Mouse (Mus musculus): ENCODE measurements at regions not wholly inside any gene's neighbourhood (a gene's known extent, or its start where the extent isn't known, plus 50 kb on each side); places are given as distances from the start of the nearest gene placed in this dataset.

DNA sequence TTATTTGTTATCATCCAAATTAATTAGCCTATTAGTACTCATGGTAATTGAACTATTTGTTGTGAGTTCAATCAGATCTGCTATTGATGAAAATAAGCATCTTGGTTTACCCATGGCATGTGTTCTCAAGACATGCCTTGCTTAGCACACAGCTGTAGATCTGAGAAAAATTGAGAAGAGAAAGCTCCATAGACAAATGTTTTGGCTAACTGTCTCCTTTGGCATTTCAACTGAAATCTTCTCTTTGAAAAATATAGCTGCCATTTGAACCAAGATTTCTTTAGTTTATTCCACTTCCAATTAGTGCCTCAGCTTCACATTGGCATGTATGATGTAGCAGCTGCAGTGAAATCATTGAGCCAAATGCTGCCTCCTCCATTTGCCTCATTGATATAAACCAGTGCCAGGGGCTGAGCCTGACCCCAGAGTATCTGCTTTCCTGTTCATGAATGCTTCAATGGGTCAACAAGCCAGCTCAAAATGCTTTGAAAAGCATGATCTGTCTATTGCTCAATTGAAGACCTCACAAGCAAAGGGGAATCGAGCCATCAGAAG is 126.1 kb upstream of the Pter start:
- Histone ChIP-seq H3K27ac (replicated peaks; ENCODE audit: low read depth, low read length) (no peak overlapping the region), H3K27me3 (ENCODE audit: control insufficient read depth, insufficient read depth, low read length) (no peaks in the 10 kb centered on the region), H3K4me2 (ENCODE audit: low read depth, severe bottlenecking) (no peak overlapping the region), H3K4me3 (ENCODE audit: low read depth, low read length) (no peak overlapping the region), H3K4me1 (ENCODE audit: control insufficient read depth, insufficient read depth, low read length) (no peaks in the 10 kb centered on the region), H3K36me3 (ENCODE audit: control insufficient read depth, insufficient read depth, low read length) (no peaks in the 10 kb centered on the region), H3K9me3 (ENCODE audit: control insufficient read depth, low read length) (no peaks in the 10 kb centered on the region), H3K9ac (ENCODE audit: low read length) (no peak overlapping the region)
- DNase-seq (ENCODE audit: low spot score): no peak
- no peak for ATAC-seq (ENCODE audit: insufficient number of reproducible peaks, low FRiP score, low TSS enrichment, low read depth)
- 79% methylated on average over 1 of the region's 1 CpGs for WGBS

DNA sequence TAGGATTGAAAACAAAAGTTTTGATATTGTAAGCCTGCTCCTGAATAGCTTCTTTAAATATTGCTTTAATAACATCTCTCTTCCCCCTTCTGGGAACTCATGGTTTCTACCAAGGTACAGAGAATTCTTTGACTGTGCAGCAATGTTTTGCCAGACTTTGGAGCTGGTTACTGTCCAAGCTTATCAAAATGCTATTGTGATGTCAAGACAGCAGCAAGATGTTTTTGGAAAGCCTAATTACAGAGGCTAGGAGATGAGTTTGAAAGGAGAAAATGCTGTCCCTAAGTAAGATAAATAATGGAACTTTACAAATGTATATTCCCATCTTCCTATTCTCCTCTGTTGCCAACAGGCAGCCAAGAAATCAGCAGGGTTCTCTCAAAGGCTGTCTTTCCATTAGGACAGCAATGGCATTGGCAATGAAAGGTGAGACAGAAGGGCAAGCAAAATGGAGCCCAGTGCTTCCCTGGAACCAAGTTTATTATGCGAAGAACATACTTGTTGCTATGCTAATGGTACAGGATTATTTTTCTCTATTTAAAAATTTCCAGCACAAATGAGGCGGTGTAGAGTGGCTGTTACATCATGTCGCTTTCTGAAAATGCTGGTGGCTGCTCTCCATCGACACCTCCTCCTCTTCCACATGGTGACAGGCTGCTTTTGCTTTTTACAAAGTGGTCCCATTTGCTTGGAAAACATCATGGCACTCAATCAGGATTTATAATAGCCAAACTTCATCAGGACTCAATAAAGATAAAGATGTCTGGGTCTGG is 124.5 kb upstream of the Pter start:
- DNase-seq (ENCODE audit: low spot score): no peak
- Histone ChIP-seq H3K27me3 (ENCODE audit: control insufficient read depth, insufficient read depth, low read length) (no peaks in the 10 kb centered on the region), H3K4me2 (ENCODE audit: low read depth, severe bottlenecking) (no peak overlapping the region), H3K27ac (replicated peaks; ENCODE audit: low read depth, low read length) (no peak overlapping the region), H3K4me3 (ENCODE audit: low read depth, low read length) (no peak overlapping the region), H3K36me3 (ENCODE audit: control insufficient read depth, insufficient read depth, low read length) (no peaks in the 10 kb centered on the region), H3K9me3 (ENCODE audit: control insufficient read depth, low read length) (no peaks in the 10 kb centered on the region), H3K9ac (ENCODE audit: low read length) (no peak overlapping the region), H3K4me1 (ENCODE audit: control insufficient read depth, insufficient read depth, low read length) (no peaks in the 10 kb centered on the region)
- WGBS: 93% methylated on average over 4 of the region's 4 CpGs
- no peak for ATAC-seq (ENCODE audit: insufficient number of reproducible peaks, low FRiP score, low TSS enrichment, low read depth)

GRCm38 (mm10) chr2:12802667-12803066 is 121.2 kb upstream of the Pter start:
- H3K9me3 ChIP-seq (ENCODE audit: control insufficient read depth, low read length): no peaks in the 10 kb centered on the region
- WGBS: 49% methylated on average over 1 of the region's 1 CpGs
- no peaks in the 10 kb centered on the region for H3K4me1 ChIP-seq (ENCODE audit: control insufficient read depth, insufficient read depth, low read length)
- ATAC-seq (ENCODE audit: insufficient number of reproducible peaks, low FRiP score, low TSS enrichment, low read depth) (no peak), DNase-seq (ENCODE audit: low spot score) (no peak)
- H3K27me3 ChIP-seq (ENCODE audit: control insufficient read depth, insufficient read depth, low read length): no peaks in the 10 kb centered on the region
- H3K4me2 ChIP-seq (ENCODE audit: low read depth, severe bottlenecking): no peak overlapping the region
- H3K4me3 ChIP-seq (ENCODE audit: low read depth, low read length): no peak overlapping the region
- no peak overlapping the region for H3K27ac ChIP-seq (replicated peaks; ENCODE audit: low read depth, low read length)
- no peaks in the 10 kb centered on the region for H3K36me3 ChIP-seq (ENCODE audit: control insufficient read depth, insufficient read depth, low read length)
- no peak overlapping the region for H3K9ac ChIP-seq (ENCODE audit: low read length)

DNA sequence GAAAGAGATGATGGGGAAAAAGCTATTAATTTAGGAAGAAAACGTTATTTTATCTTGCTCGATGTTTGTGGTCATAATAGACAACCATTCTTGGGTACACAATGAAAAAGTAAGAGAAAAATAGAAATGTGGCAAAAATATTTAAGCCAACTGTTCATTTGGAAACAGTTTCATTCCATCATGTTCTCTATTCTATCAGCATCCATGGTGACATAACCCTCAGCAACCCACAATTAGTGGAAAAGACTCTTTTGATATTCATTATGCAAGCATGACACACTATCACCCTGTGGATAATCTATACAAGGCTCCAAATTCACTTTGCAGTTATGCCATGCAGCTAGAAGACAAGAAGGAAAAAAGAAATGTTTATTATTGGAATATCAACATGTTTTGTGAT is 118.7 kb upstream of the Pter start:
- H3K27ac ChIP-seq (replicated peaks; ENCODE audit: low read depth, low read length): no peak overlapping the region
- no peak for ATAC-seq (ENCODE audit: insufficient number of reproducible peaks, low FRiP score, low TSS enrichment, low read depth)
- H3K4me2 ChIP-seq (ENCODE audit: low read depth, severe bottlenecking): no peak overlapping the region
- WGBS: 79% methylated on average over 2 of the region's 2 CpGs
- H3K36me3 ChIP-seq (ENCODE audit: control insufficient read depth, insufficient read depth, low read length): no peaks in the 10 kb centered on the region
- no peaks in the 10 kb centered on the region for H3K4me1 ChIP-seq (ENCODE audit: control insufficient read depth, insufficient read depth, low read length)
- H3K27me3 ChIP-seq (ENCODE audit: control insufficient read depth, insufficient read depth, low read length): no peaks in the 10 kb centered on the region
- no peak overlapping the region for H3K9ac ChIP-seq (ENCODE audit: low read length)
- no peaks in the 10 kb centered on the region for H3K9me3 ChIP-seq (ENCODE audit: control insufficient read depth, low read length)
- DNase-seq (ENCODE audit: low spot score): no peak
- H3K4me3 ChIP-seq (ENCODE audit: low read depth, low read length): no peak overlapping the region

GRCm38 (mm10) chr2:12808466-12808865 is 115.4 kb upstream of the Pter start:
- Histone ChIP-seq H3K4me2 (ENCODE audit: low read depth, severe bottlenecking) (no peak overlapping the region), H3K9ac (ENCODE audit: low read length) (no peak overlapping the region), H3K4me3 (ENCODE audit: low read depth, low read length) (no peak overlapping the region), H3K27ac (replicated peaks; ENCODE audit: low read depth, low read length) (no peak overlapping the region), H3K9me3 (ENCODE audit: control insufficient read depth, low read length) (no peaks in the 10 kb centered on the region), H3K4me1 (ENCODE audit: control insufficient read depth, insufficient read depth, low read length) (no peaks in the 10 kb centered on the region), H3K27me3 (ENCODE audit: control insufficient read depth, insufficient read depth, low read length) (no peaks in the 10 kb centered on the region), H3K36me3 (ENCODE audit: control insufficient read depth, insufficient read depth, low read length) (no peaks in the 10 kb centered on the region)
- WGBS: 58% methylated on average over 5 of the region's 5 CpGs
- ATAC-seq (ENCODE audit: insufficient number of reproducible peaks, low FRiP score, low TSS enrichment, low read depth): no peak
- no peak for DNase-seq (ENCODE audit: low spot score)

- WGBS: 87% methylated on average over 5 of the region's 5 CpGs
Observed at GRCm38 (mm10) chr2:12815339-12815738, 108.5 kb upstream of the Pter start.

DNA sequence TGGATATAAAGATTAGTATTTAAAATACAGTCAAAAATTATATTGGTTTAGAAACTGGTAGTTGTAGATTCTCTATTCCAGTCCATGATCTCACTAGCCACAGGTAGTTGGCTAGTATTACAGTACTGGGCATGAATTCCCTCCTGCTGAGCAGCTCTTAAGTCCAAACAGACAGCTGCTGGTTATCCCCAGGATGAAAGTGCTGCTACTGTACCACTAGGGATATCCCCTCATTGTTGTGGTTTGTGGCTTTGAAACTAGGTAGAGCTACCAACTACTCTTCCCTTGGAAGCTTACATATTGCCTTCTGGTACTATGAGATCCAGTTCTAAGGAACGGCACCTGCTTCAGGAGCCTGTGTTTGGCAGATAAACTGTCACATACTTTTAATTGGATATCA is 97.9 kb upstream of the Pter start:
- no peak for ATAC-seq (ENCODE audit: insufficient number of reproducible peaks, low FRiP score, low TSS enrichment, low read depth)
- no peaks in the 10 kb centered on the region for H3K27me3 ChIP-seq (ENCODE audit: control insufficient read depth, insufficient read depth, low read length)
- H3K27ac ChIP-seq (replicated peaks; ENCODE audit: low read depth, low read length): no peak overlapping the region
- no peak for DNase-seq (ENCODE audit: low spot score)
- H3K4me1 ChIP-seq (ENCODE audit: control insufficient read depth, insufficient read depth, low read length): no peaks in the 10 kb centered on the region
- 85% methylated on average over 1 of the region's 1 CpGs for WGBS
- H3K9ac ChIP-seq (ENCODE audit: low read length): no peak overlapping the region
- H3K36me3 ChIP-seq (ENCODE audit: control insufficient read depth, insufficient read depth, low read length): no peaks in the 10 kb centered on the region
- no peak overlapping the region for H3K4me3 ChIP-seq (ENCODE audit: low read depth, low read length)
- H3K4me2 ChIP-seq (ENCODE audit: low read depth, severe bottlenecking): no peak overlapping the region
- no peaks in the 10 kb centered on the region for H3K9me3 ChIP-seq (ENCODE audit: control insufficient read depth, low read length)

More at GRCm38 (mm10) chr2:12815339-12815738, 108.5 kb upstream of the Pter start:
- no peak overlapping the region for H3K27ac ChIP-seq (replicated peaks; ENCODE audit: low read depth, low read length)
- H3K27me3 ChIP-seq (ENCODE audit: control insufficient read depth, insufficient read depth, low read length): no peaks in the 10 kb centered on the region
- no peaks in the 10 kb centered on the region for H3K36me3 ChIP-seq (ENCODE audit: control insufficient read depth, insufficient read depth, low read length)
- no peaks in the 10 kb centered on the region for H3K9me3 ChIP-seq (ENCODE audit: control insufficient read depth, low read length)
- no peaks in the 10 kb centered on the region for H3K4me1 ChIP-seq (ENCODE audit: control insufficient read depth, insufficient read depth, low read length)
- ATAC-seq (ENCODE audit: insufficient number of reproducible peaks, low FRiP score, low TSS enrichment, low read depth): no peak
- H3K9ac ChIP-seq (ENCODE audit: low read length): no peak overlapping the region
- H3K4me2 ChIP-seq (ENCODE audit: low read depth, severe bottlenecking): no peak overlapping the region
- H3K4me3 ChIP-seq (ENCODE audit: low read depth, low read length): no peak overlapping the region
- no peak for DNase-seq (ENCODE audit: low spot score)

DNA sequence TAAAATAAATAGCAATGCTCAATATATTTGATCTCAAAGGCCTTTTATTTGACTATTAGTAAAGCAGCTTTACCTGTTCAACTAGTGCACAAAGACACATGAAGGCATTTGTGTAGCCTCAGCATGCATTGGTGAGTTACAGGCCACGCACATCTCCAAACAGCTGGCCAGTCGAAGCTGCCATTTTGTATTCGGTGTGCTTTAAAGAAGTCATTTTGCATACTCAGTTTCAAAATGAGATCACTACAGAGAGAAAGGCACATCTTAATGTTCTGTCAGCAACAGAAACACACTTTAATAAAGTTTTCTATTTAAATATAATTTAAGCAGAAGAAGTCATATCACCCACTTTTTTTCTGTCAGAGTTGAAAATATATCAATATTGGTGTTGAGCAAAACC is 90.3 kb upstream of the Pter start:
- Histone ChIP-seq H3K9ac (ENCODE audit: low read length) (no peak overlapping the region), H3K9me3 (ENCODE audit: control insufficient read depth, low read length) (no peaks in the 10 kb centered on the region), H3K27ac (replicated peaks; ENCODE audit: low read depth, low read length) (no peak overlapping the region), H3K4me1 (ENCODE audit: control insufficient read depth, insufficient read depth, low read length) (no peaks in the 10 kb centered on the region), H3K36me3 (ENCODE audit: control insufficient read depth, insufficient read depth, low read length) (no peaks in the 10 kb centered on the region), H3K4me3 (ENCODE audit: low read depth, low read length) (no peak overlapping the region), H3K4me2 (ENCODE audit: low read depth, severe bottlenecking) (no peak overlapping the region), H3K27me3 (ENCODE audit: control insufficient read depth, insufficient read depth, low read length) (no peaks in the 10 kb centered on the region)
- no peak for DNase-seq (ENCODE audit: low spot score)
- WGBS: 93% methylated on average over 3 of the region's 3 CpGs
- ATAC-seq (ENCODE audit: insufficient number of reproducible peaks, low FRiP score, low TSS enrichment, low read depth): no peak

DNA sequence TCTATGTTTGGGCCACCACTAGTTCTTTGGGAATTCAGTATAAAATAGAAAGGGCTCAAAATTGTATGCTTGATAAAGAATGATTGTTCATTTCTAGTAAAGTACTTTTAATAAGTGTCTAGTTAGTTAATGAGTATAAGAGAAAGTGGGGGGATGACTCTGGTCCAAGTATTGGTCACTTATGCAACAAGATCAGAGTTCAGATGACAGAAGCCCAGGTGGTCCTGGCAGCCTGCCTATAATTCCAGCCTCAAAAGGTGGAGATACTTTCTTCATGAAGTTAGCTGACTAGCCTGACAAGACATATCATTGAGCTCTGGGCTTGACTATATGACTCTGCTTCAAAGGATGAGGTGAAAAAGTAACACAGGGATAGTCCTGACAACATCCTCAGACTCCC is 57.3 kb upstream of the Pter start:
- no peak overlapping the region for H3K27ac ChIP-seq (replicated peaks; ENCODE audit: low read depth, low read length)
- no peaks in the 10 kb centered on the region for H3K4me1 ChIP-seq (ENCODE audit: control insufficient read depth, insufficient read depth, low read length)
- H3K36me3 ChIP-seq (ENCODE audit: control insufficient read depth, insufficient read depth, low read length): no peaks in the 10 kb centered on the region
- DNase-seq (ENCODE audit: low spot score) (no peak), ATAC-seq (ENCODE audit: insufficient number of reproducible peaks, low FRiP score, low TSS enrichment, low read depth) (no peak)
- H3K4me2 ChIP-seq (ENCODE audit: low read depth, severe bottlenecking): no peak overlapping the region
- H3K27me3 ChIP-seq (ENCODE audit: control insufficient read depth, insufficient read depth, low read length): no peaks in the 10 kb centered on the region
- H3K4me3 ChIP-seq (ENCODE audit: low read depth, low read length): no peak overlapping the region
- no peaks in the 10 kb centered on the region for H3K9me3 ChIP-seq (ENCODE audit: control insufficient read depth, low read length)
- no peak overlapping the region for H3K9ac ChIP-seq (ENCODE audit: low read length)

All from limb, embryonic 11.5 days (tissue).